Mouse (Mus musculus) fat pad, adult 2 months (tissue): ENCODE measurements around the gene Hspg2.

Experiments
- DNase-seq: peaks from one replicate; pipeline ENCODE4 v3.0.0-alpha.2; 2011; ENCODE audit warnings: low read depth, low spot score; ENCODE audit errors: extremely low read depth

Hspg2 gene

GRCm38 (mm10) chr4:137498882-137499583, 30.5 kb downstream of the Hspg2 start:
- DNase-seq = no peak

DNA sequence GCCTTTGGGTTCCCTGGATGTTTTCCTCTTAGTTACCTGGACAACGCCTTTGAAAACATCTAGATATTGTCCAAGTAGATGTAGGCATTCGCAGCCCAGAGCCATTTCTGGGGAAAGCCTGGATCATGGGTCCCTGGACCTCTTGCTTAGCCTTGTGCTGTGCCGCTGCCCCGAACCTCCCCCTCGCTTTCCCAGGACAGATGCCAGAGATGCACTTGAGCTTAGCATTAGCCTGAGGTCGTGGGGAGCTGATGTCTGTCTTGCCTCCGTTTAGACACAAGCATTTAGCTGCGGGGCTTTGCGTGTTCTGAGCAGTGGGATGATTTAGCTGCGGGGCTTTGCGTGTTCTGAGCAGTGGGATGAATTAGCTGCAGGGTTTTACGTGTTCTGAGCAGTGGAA, 31.6 kb downstream of the Hspg2 start:
- DNase-seq = no peak

DNA sequence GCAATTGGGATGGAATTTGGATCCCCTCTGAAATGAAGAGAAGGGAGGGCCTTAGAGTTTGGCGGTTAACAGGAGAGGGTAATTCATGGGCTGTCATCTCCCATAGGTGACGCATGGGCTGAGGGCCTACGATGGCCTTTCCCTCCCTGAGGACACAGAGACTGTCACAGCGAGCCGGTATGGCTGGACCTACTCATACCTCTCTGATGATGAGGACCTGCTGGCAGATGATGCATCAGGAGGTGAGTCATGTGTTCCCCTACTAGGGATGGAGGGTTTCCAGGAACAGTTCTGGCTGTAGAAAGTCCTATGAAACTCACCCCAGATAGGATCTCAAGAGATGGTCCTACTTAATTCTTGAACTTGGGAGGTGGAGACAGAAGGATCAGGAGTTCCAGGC, 32.4 kb downstream of the Hspg2 start:
- no peak for DNase-seq

GRCm38 (mm10) chr4:137502183-137502582, 33.6 kb downstream of the Hspg2 start:
- DNase-seq = no peak

- DNase-seq = no peak
Observed at GRCm38 (mm10) chr4:137502801-137503200, 34.2 kb downstream of the Hspg2 start.

- DNase-seq = no peak
Observed at GRCm38 (mm10) chr4:137503509-137503971, 35.0 kb downstream of the Hspg2 start.

DNA sequence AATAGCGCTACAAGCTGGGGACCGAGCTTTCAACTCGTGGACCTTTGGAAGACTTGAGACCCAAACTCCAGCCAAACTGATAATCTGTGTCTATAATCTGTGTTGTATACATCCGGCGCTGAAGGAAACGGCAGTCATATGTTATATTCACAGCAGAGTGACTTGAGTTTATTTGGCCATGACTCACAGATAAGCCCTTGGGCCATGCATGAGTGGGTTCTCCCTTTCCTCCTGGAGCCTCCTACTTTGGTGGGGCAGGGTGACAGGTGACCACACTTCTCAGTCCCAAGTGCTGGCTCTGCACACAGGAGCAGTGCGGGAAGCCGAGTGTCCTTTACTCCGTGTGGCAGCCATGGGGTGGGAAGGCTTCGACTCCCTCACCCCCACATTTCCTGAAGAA, 38.1 kb downstream of the Hspg2 start:
- no peak for DNase-seq

GRCm38 (mm10) chr4:137509528-137509927, 41.0 kb downstream of the Hspg2 start:
- DNase-seq = no peak

- DNase-seq = no peak
Observed at GRCm38 (mm10) chr4:137510021-137510696, 41.6 kb downstream of the Hspg2 start.

GRCm38 (mm10) chr4:137512897-137513296, 44.3 kb downstream of the Hspg2 start:
- no peak for DNase-seq

GRCm38 (mm10) chr4:137517989-137518691, 49.6 kb downstream of the Hspg2 start:
- DNase-seq = no peak

DNA sequence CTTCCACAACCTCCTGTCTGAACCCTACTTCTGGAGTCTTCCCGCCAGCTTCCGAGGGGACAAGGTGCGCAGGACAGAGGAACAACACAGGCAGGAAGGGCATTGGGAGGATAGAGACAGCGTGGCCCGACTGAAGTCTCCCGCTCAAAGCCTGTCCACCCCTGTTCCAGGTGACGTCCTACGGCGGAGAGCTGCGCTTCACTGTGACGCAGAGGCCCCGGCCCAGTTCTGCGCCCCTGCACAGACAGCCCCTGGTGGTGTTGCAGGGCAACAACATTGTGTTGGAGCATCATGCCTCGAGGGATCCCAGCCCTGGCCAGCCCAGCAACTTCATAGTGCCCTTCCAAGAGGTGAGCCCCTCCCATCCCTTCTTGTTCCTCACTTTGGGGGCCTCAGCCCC, 50.2 kb downstream of the Hspg2 start:
- no peak for DNase-seq

- DNase-seq = no peak
Observed at GRCm38 (mm10) chr4:137520346-137520745, 51.8 kb downstream of the Hspg2 start.

DNA sequence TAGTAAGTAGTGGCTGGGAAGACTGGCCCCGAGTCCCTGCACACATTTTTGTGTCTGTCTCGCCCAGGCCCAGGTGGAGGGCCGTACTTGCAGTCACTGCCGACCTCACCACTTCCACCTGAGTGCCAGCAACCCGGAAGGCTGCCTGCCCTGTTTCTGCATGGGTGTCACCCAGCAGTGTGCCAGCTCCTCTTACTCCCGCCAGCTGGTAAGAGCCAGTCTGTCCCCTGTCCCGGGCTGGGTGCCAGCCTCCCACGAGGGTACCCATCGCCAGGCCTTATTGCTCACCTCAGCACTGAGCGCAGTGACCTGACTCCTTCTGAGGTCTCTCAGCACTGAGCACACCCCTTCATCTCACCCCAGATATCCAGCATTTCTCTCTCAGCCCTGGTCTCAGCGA, 53.4 kb downstream of the Hspg2 start:
- DNase-seq = no peak

- no peak for DNase-seq
Observed at GRCm38 (mm10) chr4:137525426-137525825, 56.9 kb downstream of the Hspg2 start.

DNA sequence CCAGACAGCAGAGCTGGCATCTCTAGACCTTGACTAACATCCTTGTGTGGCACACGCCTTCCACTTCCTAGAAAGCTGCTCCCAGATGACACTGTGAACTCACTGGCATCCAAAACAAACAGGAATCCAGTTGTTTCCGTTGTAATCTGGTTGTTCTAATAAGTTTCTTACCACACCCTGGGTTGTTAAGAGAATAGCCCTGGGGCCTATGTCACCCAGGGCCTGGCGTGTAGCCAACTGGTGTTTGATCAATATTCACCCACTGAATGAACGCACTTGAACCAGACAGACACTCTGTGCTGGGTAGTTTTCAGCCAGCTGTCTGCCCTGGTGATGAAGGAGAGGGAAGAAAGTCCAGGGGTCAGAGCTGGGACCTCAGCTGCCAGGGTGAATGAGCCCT, 58.8 kb downstream of the Hspg2 start:
- no peak for DNase-seq

DNA sequence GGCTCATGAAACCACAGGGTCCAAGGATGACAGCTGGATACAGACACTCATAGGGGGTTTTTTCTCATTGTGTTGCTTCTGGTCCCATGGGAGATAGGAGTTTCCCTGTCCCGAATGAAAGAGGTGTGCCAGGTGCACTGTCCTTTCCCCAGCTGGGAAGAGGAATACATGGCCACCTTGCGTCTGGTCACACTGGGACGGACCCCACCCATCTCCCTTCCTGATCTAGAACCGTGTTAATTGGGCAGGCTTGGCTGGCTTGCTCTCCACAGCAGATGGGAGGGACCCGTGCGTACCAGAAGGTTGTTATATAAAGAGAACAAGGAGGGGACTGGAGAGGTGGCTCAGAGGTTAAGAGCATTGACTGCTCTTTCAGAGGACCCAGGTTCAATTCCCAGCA, 59.3 kb downstream of the Hspg2 start:
- DNase-seq = no peak

- DNase-seq = no peak
Observed at GRCm38 (mm10) chr4:137540356-137540755, 71.8 kb downstream of the Hspg2 start.

- no peak for DNase-seq
Observed at GRCm38 (mm10) chr4:137542968-137543367, 74.4 kb downstream of the Hspg2 start.

- DNase-seq = no peak
Observed at GRCm38 (mm10) chr4:137545568-137545967, 77.0 kb downstream of the Hspg2 start.

DNA sequence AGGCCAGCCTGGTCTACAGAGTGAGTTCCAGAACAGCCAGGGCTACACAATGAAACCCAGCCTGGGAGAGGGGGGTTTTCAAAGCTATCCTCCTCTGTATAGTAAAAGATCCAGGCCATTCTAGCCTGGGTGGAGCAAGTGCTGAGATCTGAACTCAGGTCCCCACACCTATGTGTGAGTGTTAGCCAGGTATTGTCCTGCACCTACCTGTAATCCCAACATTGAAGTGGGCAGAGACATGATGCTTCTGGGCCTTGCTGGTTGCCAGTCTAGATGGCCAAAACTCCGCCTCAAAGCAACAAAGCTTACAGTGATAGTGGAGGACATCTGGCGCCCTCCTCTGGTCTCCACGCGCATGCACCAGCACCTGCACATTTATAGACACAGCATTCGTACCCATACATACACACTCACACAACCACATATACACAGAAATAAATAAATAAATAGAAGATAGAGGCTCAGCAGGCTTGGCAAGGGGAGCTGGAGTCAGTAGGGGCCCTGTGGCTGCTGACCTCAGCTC, 77.5 kb downstream of the Hspg2 start:
- no peak for DNase-seq

DNA sequence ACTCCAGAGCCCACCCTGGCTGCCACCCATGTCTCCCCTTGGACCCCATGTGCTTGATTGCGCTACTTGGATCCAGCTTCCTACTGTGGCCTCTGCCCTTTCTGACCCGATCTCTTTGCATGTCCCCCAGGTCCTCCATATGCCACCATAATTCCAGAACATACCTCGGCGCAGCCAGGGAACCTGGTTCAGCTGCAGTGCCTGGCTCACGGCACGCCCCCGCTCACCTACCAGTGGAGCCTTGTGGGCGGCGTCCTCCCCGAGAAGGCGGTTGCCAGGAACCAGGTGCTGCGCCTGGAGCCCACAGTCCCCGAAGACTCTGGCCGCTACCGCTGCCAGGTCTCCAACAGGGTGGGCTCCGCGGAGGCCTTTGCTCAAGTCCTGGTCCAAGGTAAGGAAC, 84.9 kb downstream of the Hspg2 start:
- no peak for DNase-seq
